Comparison of ENCODE assay signal across 9 mouse cellular contexts in the genomic region with DNA sequence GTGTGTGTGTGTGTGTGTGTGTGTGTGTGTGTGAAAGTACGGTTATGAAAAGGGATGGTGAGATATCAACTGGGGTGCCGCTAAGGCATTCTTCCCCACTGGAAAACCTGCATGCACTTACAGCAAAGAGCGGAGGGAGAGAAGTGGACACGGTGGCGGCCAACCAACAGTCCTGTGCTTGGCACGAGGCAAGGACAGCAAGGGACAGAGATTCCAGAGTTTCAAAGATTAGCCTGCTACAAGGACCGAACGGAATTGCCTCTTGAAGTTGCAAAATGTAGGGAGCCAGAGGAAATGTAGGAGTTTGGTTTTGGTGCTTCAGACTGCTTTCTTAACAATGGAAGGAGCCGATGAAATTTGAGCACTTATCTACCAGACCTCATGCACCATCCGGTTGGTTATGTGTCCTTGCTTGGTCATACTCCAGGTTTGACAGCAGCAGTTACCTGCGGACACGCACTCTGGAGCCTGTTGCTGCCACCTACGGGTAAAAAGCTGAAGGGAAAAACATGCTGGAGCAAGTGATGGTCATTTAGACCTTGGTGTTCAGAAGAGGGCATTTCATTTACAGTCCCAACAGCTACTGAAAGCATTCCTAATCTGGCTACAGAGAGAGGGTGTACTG. TPM values are rescaled to one million over a fixed set of nuclear protein-coding genes. Genes with fewer than 3 reads are reported as not detected.
A peak's percentile ranks its signal among the peaks of the same experiment; 100 is the strongest.
DNase-seq lines count a peak whose midpoint lies in the region; ATAC-seq and TF ChIP-seq lines count a peak whose summit lies in the region.
"Had no signal": no experiment of that assay in that cellular context is flagged by ENCODE, and none has a peak within 500 bp of the region (broad histone marks: within the 10 kb centered on the region; RNA-seq: fewer than 3 reads in every experiment).

No protein-coding gene starts in this region.

- H3K4me2 ChIP-seq in hindbrain, embryonic 15.5 days, result peak overlapping the region; percentile 77

- no peaks in the 10 kb centered on the region for H3K27me3 ChIP-seq in hindbrain, embryonic 15.5 days

- no peak overlapping the region for H3K27ac ChIP-seq in ES-E14 (ENCODE audit: insufficient read depth, low read depth, low read length, poor library complexity, severe bottlenecking)
- peak overlapping the region; percentile 89 for H3K27ac ChIP-seq in hindbrain, embryonic 15.5 days (replicated peaks)

- no peaks in the 10 kb centered on the region for H3K4me1 ChIP-seq in ES-E14 (ENCODE audit: control insufficient read depth in 2 of 2, insufficient read depth in 2 of 2, low read length in 2 of 2, poor library complexity in 1 of 2)
- 0 out of 2 replicates have a peak, but pooled peaks cover 4% of the 10 kb centered on the region for H3K4me1 ChIP-seq in hindbrain, embryonic 15.5 days (replicated peaks)

- in situ Hi-C loops in ES-E14 (cut with MboI; ENCODE audit: low sequenced_read_pairs in 2 of 2, unreplicated experiment in 2 of 2), result no loop called here

- no peaks in the 10 kb centered on the region for H3K9me3 ChIP-seq in ES-E14 (ENCODE audit: control insufficient read depth, insufficient read depth, low read depth, low read length)
- no peaks in the 10 kb centered on the region for H3K9me3 ChIP-seq in hindbrain, embryonic 15.5 days

- peak overlapping the region; percentile 83 for H3K9ac ChIP-seq in ES-E14 (ENCODE audit: insufficient read depth, low read depth, low read length, poor library complexity, severe bottlenecking)
- peak overlapping the region; percentile 89 for H3K9ac ChIP-seq in hindbrain, embryonic 15.5 days

- DNase-seq in ES-E14 (ENCODE audit: low read depth, low spot score), result peak; percentile 40
- peak; percentile 87 for DNase-seq in cerebellum, postnatal 10 days
- DNase-seq in frontal cortex, postnatal 14 days (ENCODE audit: low spot score in 2 of 2), result peak; percentile 37 to 59
- DNase-seq in left cerebral cortex, adult 11 months (ENCODE audit: low spot score), result peak; percentile 51
- DNase-seq in lung, postnatal 14 days, result peak; percentile 9
- peak; percentile 39 for DNase-seq in right cerebral cortex, postnatal 14 days
- DNase-seq in T-cell, adult 2 months (ENCODE audit: low spot score), result no peak

- peak; percentile 85 for ATAC-seq in hindbrain, embryonic 15.5 days (ENCODE audit: low FRiP score, low read depth)

- H3K36me3 ChIP-seq in ES-E14 (ENCODE audit: control insufficient read depth, insufficient read depth, low read length, poor library complexity, severe bottlenecking), result no peaks in the 10 kb centered on the region
- H3K36me3 ChIP-seq in hindbrain, embryonic 15.5 days, result no peaks in the 10 kb centered on the region

- WGBS in hindbrain, embryonic 15.5 days, result 3% methylated on average over 13 of the region's 13 CpGs

- H3K4me3 ChIP-seq in ES-E14 (ENCODE audit: insufficient read depth in 1 of 2, low read depth in 1 of 2, low read length in 2 of 2, poor library complexity in 1 of 2, severe bottlenecking in 1 of 2), result peak overlapping the region; percentile 83 to 91
- H3K4me3 ChIP-seq in hindbrain, embryonic 15.5 days, result peak overlapping the region; percentile 98

TF ChIP-seq in ES-E14, 5 proteins besides CTCF, POLR2A, EP300 and RAD21:
- TF ChIP-seq CHD2 (IDR thresholded peaks at IDR 0.05; ENCODE audit: low read depth, low read length), result no peak
- no peak for TF ChIP-seq MAFK (IDR thresholded peaks at IDR 0.05; ENCODE audit: insufficient read depth, low read depth, low read length)
- no peak for TF ChIP-seq ZNF384 (IDR thresholded peaks at IDR 0.05; ENCODE audit: low read depth, low read length)
- no peak; the same call in 1 of the 2 replicates for TF ChIP-seq ZC3H11A (IDR thresholded peaks at IDR 0.05; ENCODE audit: borderline replicate concordance, low read depth, low read length)
- TF ChIP-seq HCFC1 (IDR thresholded peaks at IDR 0.05; ENCODE audit: borderline replicate concordance, insufficient read depth, low read length), result no peak
TF ChIP-seq in ES-E14: peak in this region for 0.

RNA-seq across cellular contexts. Expression of a gene that starts 0.4 kb away (rescaled TPM):
- 0.32 and 0.45 TPM in 2 replicates for total RNA-seq in ES-E14 (2012; rRNA removed)
- polyA plus RNA-seq in hindbrain, embryonic 15.5 days (2015; fragmentation: Nextera tagmentation; extraction: Ambion mirVana), result 13.6 and 14.8 TPM in 2 replicates
- total RNA-seq: MEL had no signal
